Mouse (Mus musculus): Measurements from ENCODE around the gene Tnfrsf1a. TPM values are rescaled to one million over a fixed set of nuclear protein-coding genes. Genes with fewer than 3 reads are reported as not detected.

Tnfrsf1a gene
- polyA plus RNA-seq, 1 experiment, result 152 TPM

DNA sequence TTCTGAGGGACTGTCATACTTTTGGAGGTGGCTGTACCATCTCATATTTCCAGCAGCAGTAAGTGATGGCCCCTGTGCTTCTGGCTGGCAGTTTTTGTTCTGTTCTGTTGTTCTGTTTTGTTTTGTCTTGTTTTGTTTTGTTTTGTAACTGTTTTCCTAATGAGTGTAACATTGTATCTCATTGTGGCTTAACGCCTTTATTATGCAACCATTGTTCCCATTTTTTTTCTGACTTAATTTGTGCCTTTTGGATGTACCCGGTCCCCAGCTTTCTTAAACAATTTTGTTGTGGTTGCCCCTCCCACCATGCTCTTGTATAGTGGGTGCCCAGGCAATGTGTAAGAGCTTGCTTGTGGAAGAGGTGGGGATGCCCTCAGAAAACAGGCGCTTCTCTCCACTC, 7.0 kb upstream of the Tnfrsf1a start:
- TF ChIP-seq POLR2A (IDR thresholded peaks at IDR 0.05; ENCODE audit: borderline replicate concordance, low read depth, low read length), result no peak
- TF ChIP-seq CTCF (IDR thresholded peaks at IDR 0.05; ENCODE audit: low read depth, low read length), result no peak
- Histone ChIP-seq H3K27ac (ENCODE audit: insufficient read depth, low read depth, low read length) (no peak overlapping the region), H3K4me1 (ENCODE audit: control insufficient read depth, insufficient read depth, low read length) (peaks cover 51% of the 10 kb centered on the region), H3K4me3 (ENCODE audit: insufficient read depth, low read length) (no peak overlapping the region)

GRCm38 (mm10) chr6:125344084-125344483, 5.1 kb upstream of the Tnfrsf1a start:
- H3K4me3 ChIP-seq (ENCODE audit: insufficient read depth, low read length), result no peak overlapping the region
- H3K27ac ChIP-seq (ENCODE audit: insufficient read depth, low read depth, low read length), result no peak overlapping the region
- H3K4me1 ChIP-seq (ENCODE audit: control insufficient read depth, insufficient read depth, low read length), result peaks cover 54% of the 10 kb centered on the region

GRCm38 (mm10) chr6:125344866-125345265, 4.3 kb upstream of the Tnfrsf1a start:
- TF ChIP-seq POLR2A (IDR thresholded peaks at IDR 0.05; ENCODE audit: borderline replicate concordance, low read depth, low read length), result no peak
- no peak for TF ChIP-seq CTCF (IDR thresholded peaks at IDR 0.05; ENCODE audit: low read depth, low read length)
- peaks cover 48% of the 10 kb centered on the region for H3K4me1 ChIP-seq (ENCODE audit: control insufficient read depth, insufficient read depth, low read length)
- H3K4me3 ChIP-seq (ENCODE audit: insufficient read depth, low read length), result no peak overlapping the region
- peak overlapping the region; percentile 36 for H3K27ac ChIP-seq (ENCODE audit: insufficient read depth, low read depth, low read length)

More at GRCm38 (mm10) chr6:125344084-125344483, 5.1 kb upstream of the Tnfrsf1a start:
- TF ChIP-seq POLR2A (IDR thresholded peaks at IDR 0.05; ENCODE audit: borderline replicate concordance, low read depth, low read length), result no peak
- no peak for TF ChIP-seq CTCF (IDR thresholded peaks at IDR 0.05; ENCODE audit: low read depth, low read length)

DNA sequence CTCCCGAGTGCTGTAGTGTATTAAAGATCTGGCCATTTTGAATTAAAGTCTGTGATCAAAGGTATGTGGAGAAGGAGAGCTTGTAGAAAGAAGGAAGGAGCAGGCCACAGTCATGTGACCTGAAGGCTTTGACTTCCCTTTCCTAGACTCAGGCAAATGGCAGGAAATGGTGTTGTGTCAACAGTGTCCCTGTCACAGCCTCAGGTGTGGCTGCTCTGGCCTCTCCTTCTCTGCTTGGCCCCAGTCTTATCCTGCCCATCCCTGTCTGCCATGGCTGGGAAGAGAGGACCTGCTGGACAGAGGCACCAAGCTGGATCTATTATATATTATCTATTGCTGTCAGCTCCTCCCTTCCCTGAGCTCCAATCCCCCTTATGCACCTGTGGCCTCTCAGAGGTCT, 3.5 kb upstream of the Tnfrsf1a start:
- peak overlapping the region; percentile 36 for H3K27ac ChIP-seq (ENCODE audit: insufficient read depth, low read depth, low read length)
- TF ChIP-seq POLR2A (IDR thresholded peaks at IDR 0.05; ENCODE audit: borderline replicate concordance, low read depth, low read length), result no peak
- peaks cover 42% of the 10 kb centered on the region for H3K4me1 ChIP-seq (ENCODE audit: control insufficient read depth, insufficient read depth, low read length)
- no peak overlapping the region for H3K4me3 ChIP-seq (ENCODE audit: insufficient read depth, low read length)

- H3K27ac ChIP-seq (ENCODE audit: insufficient read depth, low read depth, low read length), result no peak overlapping the region
- no peak for TF ChIP-seq POLR2A (IDR thresholded peaks at IDR 0.05; ENCODE audit: borderline replicate concordance, low read depth, low read length)
- no peak for TF ChIP-seq CTCF (IDR thresholded peaks at IDR 0.05; ENCODE audit: low read depth, low read length)
- H3K4me1 ChIP-seq (ENCODE audit: control insufficient read depth, insufficient read depth, low read length), result peaks cover 38% of the 10 kb centered on the region
- H3K4me3 ChIP-seq (ENCODE audit: insufficient read depth, low read length), result no peak overlapping the region
Observed at GRCm38 (mm10) chr6:125346029-125346428, 3.1 kb upstream of the Tnfrsf1a start.

DNA sequence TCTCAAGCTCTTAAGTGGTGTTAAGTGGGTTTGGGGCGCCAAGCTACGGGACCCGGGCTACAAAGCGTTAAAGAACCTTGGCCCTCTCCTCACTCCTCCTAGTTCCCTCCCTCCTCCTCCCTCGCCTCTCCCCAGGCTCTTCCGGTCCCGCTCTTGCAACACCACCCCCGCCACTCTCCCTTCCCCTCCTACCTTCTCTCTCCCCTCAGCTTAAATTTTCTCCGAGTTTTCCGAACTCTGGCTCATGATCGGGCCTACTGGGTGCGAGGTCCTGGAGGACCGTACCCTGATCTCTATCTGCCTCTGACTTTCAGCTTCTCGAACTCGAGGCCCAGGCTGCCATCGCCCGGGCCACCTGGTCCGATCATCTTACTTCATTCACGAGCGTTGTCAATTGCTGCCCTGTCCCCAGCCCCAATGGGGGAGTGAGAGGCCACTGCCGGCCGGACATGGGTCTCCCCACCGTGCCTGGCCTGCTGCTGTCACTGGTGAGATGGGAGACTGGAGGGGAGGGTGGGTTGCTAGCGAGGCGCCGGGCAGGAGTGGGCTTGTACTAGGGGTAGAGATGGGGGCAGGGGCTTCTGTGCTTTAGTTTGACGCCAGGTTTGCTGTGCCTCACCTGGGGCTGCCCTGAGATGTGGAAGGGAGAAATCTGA, 541 bp downstream of the Tnfrsf1a start:
- H3K4me1 ChIP-seq (ENCODE audit: control insufficient read depth, insufficient read depth, low read length), result peaks cover 57% of the 10 kb centered on the region
- H3K27ac ChIP-seq (ENCODE audit: insufficient read depth, low read depth, low read length), result peak overlapping the region; percentile 86
- peak overlapping the region; percentile 89 for H3K4me3 ChIP-seq (ENCODE audit: insufficient read depth, low read length)
- TF ChIP-seq POLR2A (IDR thresholded peaks at IDR 0.05; ENCODE audit: borderline replicate concordance, low read depth, low read length) (no peak), CTCF (IDR thresholded peaks at IDR 0.05; ENCODE audit: low read depth, low read length) (no peak)

DNA sequence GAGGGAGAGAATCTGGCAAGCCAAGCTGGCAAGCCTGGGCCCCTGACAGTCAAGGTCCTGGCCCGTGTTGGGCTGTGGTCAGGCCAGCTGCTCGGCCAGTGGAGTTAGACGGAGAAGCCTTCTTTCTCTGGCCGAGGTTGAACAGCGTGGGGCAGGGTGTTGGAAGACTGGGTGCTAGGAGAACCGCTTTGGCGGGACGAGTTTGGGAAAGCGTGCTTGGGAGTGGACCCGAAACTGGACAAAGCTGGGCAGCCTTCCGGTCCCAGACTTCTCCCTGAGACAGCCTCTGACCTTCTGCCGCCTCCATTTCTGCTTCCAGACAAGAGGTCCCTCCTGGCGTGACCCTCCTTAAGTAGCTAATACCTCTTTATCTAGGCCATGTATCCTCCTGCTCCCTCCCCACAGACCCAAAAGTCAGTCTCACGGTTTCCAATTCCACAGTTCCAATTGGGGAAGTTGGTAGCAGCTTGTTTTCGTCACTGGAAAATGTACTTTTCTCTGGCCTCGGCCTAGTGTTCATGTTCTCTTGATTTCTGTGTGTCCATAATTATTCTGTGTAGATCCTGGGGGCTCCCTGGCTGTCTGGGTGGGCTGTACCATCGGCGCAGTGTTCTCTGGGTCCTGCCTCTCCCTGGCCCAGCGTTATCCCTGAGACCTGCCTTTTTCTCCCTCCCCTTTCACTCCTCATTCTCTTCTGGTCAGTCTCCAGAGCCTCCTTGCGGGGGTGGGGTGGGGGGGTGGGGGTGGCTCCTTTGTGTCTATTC, 1.3 kb downstream of the Tnfrsf1a start:
- peak overlapping the region; percentile 89 for H3K4me3 ChIP-seq (ENCODE audit: insufficient read depth, low read length)
- H3K27ac ChIP-seq (ENCODE audit: insufficient read depth, low read depth, low read length), result peak overlapping the region; percentile 86
- TF ChIP-seq CTCF (IDR thresholded peaks at IDR 0.05; ENCODE audit: low read depth, low read length) (no peak), POLR2A (IDR thresholded peaks at IDR 0.05; ENCODE audit: borderline replicate concordance, low read depth, low read length) (no peak)
- H3K4me1 ChIP-seq (ENCODE audit: control insufficient read depth, insufficient read depth, low read length), result peaks cover 57% of the 10 kb centered on the region

DNA sequence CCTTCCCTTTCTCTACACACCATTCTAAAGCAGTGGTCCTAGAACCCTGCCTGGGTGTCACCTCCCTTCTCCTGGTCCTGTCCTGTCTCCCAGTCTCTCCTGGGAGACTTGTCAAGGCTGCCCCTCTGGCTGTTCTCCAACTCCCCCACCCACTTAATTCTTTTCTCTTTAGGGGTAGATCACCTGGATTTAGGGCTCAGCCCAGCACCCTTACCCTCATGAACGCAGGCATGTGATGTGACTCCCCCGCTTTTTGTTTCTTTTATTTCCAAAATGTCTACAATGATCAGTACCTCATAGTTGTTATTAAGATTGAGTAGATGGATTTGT, 1.8 kb downstream of the Tnfrsf1a start:
- H3K4me1 ChIP-seq (ENCODE audit: control insufficient read depth, insufficient read depth, low read length), result peaks cover 58% of the 10 kb centered on the region
- TF ChIP-seq POLR2A (IDR thresholded peaks at IDR 0.05; ENCODE audit: borderline replicate concordance, low read depth, low read length) (no peak), CTCF (IDR thresholded peaks at IDR 0.05; ENCODE audit: low read depth, low read length) (no peak)
- H3K4me3 ChIP-seq (ENCODE audit: insufficient read depth, low read length), result peak overlapping the region; percentile 89
- peak overlapping the region; percentile 86 for H3K27ac ChIP-seq (ENCODE audit: insufficient read depth, low read depth, low read length)

DNA sequence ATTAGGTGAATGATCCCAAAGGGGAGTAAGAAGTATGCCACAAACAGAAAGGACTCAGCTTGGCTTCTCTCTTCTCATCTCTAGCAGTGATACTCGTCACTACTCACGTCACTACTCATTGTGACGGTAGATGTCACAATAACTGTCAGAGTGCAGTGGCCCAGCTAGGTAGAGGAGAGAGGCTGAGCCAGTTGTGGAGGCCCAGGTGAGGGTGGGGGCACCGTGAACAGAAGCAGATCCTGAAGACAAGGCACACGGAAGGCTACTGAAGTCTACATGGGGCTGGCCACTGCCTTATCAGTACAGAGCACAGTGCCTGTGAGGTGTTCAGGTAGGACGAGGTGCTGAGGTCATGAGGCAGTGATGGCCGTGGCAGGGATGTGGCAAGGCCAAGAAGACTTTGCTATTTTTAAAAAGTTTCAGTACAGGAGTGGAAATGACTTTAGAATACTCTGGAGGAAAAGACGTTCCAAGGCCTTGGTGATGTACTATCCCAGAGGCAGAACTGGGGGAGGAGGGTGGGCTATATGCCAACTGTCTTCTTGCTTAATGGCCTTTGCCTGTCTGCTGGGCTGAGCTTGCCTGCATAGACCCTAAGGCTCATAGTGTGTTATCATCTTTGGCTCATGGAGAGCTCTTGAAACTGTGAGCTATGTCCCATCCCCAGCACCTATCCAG, 2.3 kb downstream of the Tnfrsf1a start:
- Histone ChIP-seq H3K27ac (ENCODE audit: insufficient read depth, low read depth, low read length) (peak overlapping the region; percentile 13; the same call in 1 of the 2 replicates), H3K4me1 (ENCODE audit: control insufficient read depth, insufficient read depth, low read length) (peaks cover 59% of the 10 kb centered on the region), H3K4me3 (ENCODE audit: insufficient read depth, low read length) (peak overlapping the region; percentile 89)
- TF ChIP-seq POLR2A (IDR thresholded peaks at IDR 0.05; ENCODE audit: borderline replicate concordance, low read depth, low read length), result no peak
- no peak for TF ChIP-seq CTCF (IDR thresholded peaks at IDR 0.05; ENCODE audit: low read depth, low read length)

DNA sequence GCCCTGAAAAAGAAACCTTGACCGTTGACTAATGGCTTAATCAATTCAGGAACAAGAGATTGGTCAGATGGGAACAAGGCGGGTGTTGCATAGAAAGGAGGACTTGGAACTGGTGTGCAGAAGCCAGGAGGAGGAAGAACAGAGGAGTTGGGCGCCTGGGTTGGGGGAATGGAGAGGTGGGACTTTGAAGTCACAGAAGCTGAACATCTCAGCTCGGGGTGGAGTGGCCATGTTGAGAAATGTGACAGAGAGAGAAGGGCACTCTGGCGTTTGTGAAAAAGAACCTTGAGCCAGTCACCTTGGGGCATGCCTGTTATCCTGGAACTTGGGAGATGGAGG, 2.9 kb downstream of the Tnfrsf1a start:
- Histone ChIP-seq H3K27ac (ENCODE audit: insufficient read depth, low read depth, low read length) (peak overlapping the region; percentile 13; the same call in 1 of the 2 replicates), H3K4me3 (ENCODE audit: insufficient read depth, low read length) (peak overlapping the region; percentile 89), H3K4me1 (ENCODE audit: control insufficient read depth, insufficient read depth, low read length) (peaks cover 59% of the 10 kb centered on the region)
- TF ChIP-seq CTCF (IDR thresholded peaks at IDR 0.05; ENCODE audit: low read depth, low read length) (no peak), POLR2A (IDR thresholded peaks at IDR 0.05; ENCODE audit: borderline replicate concordance, low read depth, low read length) (no peak)
